8 mouse cellular contexts compared by ENCODE assay signal in the genomic region with DNA sequence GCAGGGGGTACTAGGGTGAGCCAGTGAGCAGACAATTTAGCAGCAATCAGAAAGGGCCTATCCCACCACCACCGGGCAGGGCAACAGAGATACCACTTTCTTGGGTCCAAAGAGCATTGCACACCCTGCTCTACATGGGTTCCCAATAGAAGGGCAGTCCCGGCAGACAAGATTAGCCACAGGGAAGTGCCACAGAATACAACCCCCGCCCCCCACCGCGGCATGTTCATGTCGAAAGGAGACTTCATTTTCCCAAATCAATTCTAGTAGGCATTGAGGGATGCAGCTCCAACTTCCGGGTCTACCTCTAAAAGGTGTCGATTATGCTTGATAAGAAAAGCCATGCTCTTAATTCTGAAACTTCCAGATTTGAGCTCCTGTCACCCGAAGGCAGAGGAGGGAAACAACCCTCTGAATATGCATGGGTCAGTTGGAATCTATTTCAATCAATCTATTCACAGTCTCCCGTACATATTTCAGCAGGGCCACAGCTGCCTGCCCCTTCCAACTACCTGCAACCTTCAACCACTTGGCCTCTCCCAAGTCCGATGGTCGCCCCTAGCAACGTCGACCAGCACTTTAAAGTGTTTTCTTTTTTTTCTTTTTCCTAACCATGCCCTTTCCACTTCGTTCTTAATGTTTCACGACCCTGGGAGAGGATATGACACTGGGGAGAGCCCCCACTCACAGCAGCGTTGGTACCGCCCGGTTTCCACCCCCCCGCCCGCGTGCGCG. TPM values are rescaled to one million over a fixed set of nuclear protein-coding genes. Genes with fewer than 3 reads are reported as not detected.
A peak's percentile ranks its signal among the peaks of the same experiment; 100 is the strongest.
DNase-seq lines count a peak whose midpoint lies in the region; ATAC-seq and TF ChIP-seq lines count a peak whose summit lies in the region.

No protein-coding gene starts in this region.

- peaks cover 31% of the 10 kb centered on the region for H3K36me3 ChIP-seq in thymus, adult 2 months (ENCODE audit: control insufficient read depth, insufficient read depth, low read length)
- peaks cover 45% of the 10 kb centered on the region for H3K36me3 ChIP-seq in limb, embryonic 12.5 days

- H3K27ac ChIP-seq in thymus, adult 2 months (ENCODE audit: control insufficient read depth, insufficient read depth, low read length), result no peak overlapping the region
- peak overlapping the region; percentile 93 for H3K27ac ChIP-seq in limb, embryonic 12.5 days
- peak overlapping the region; percentile 26; the same call in 1 of the 2 replicates for H3K27ac ChIP-seq in olfactory bulb, adult 2 months (ENCODE audit: insufficient read depth, low read depth, low read length)

- 2% methylated on average over 24 of the region's 24 CpGs for WGBS in thymus, adult 2 months
- WGBS in limb, embryonic 12.5 days, result 4% methylated on average over 24 of the region's 24 CpGs
- 1% methylated on average over 24 of the region's 24 CpGs for WGBS in olfactory bulb, adult 2 months

- ATAC-seq in limb, embryonic 12.5 days (ENCODE audit: insufficient number of reproducible peaks, insufficient read depth, low FRiP score, low TSS enrichment, low read depth), result peak; percentile 13
- ATAC-seq in CD4-positive, CD25-positive, alpha-beta regulatory T cell, adult 4 months, result no peak

- H3K4me2 ChIP-seq in limb, embryonic 12.5 days, result peak overlapping the region; percentile 94

- peak; percentile 52 for DNase-seq in embryo, embryonic 10 days (ENCODE audit: low spot score)
- no peak for DNase-seq in embryo, embryonic 11 days
- peak; percentile 13 for DNase-seq in thymus, adult 2 months
- DNase-seq in thymus, postnatal 14 days, result no peak
- DNase-seq in right cerebral cortex, postnatal 4 days, result no peak

- TF ChIP-seq POLR2A in thymus, adult 2 months (IDR thresholded peaks at IDR 0.05; ENCODE audit: control insufficient read depth, extremely low read depth, insufficient read depth, low read length, poor library complexity), result no peak
- no peak for TF ChIP-seq POLR2A in olfactory bulb, adult 2 months (IDR thresholded peaks at IDR 0.05; ENCODE audit: insufficient read depth, low read depth, low read length)

- no peaks in the 10 kb centered on the region for H3K9me3 ChIP-seq in limb, embryonic 12.5 days

- no peak for TF ChIP-seq CTCF in thymus, adult 2 months (IDR thresholded peaks at IDR 0.05; ENCODE audit: borderline replicate concordance, control insufficient read depth, extremely low read depth, insufficient read depth, low read length, poor library complexity)
- TF ChIP-seq CTCF in olfactory bulb, adult 2 months (IDR thresholded peaks at IDR 0.05; ENCODE audit: insufficient read depth, low read depth, low read length), result no peak

- H3K4me3 ChIP-seq in thymus, adult 2 months (ENCODE audit: control insufficient read depth, insufficient read depth, low read length), result peak overlapping the region; percentile 77
- peak overlapping the region; percentile 60 for H3K4me3 ChIP-seq in limb, embryonic 12.5 days (replicated peaks)
- peak overlapping the region; percentile 86 for H3K4me3 ChIP-seq in olfactory bulb, adult 2 months (ENCODE audit: insufficient read depth, low read depth, low read length)

- peak overlapping the region; percentile 83 for H3K9ac ChIP-seq in limb, embryonic 12.5 days (replicated peaks)

- H3K4me1 ChIP-seq in thymus, adult 2 months (replicated peaks; ENCODE audit: control insufficient read depth, insufficient read depth, low read length), result peaks cover 13% of the 10 kb centered on the region
- peaks cover 19% of the 10 kb centered on the region for H3K4me1 ChIP-seq in limb, embryonic 12.5 days (replicated peaks)
- peaks cover 20% of the 10 kb centered on the region for H3K4me1 ChIP-seq in olfactory bulb, adult 2 months (ENCODE audit: control insufficient read depth, insufficient read depth, low read length)

- H3K27me3 ChIP-seq in thymus, adult 2 months (ENCODE audit: control insufficient read depth, insufficient read depth, low read length), result no peaks in the 10 kb centered on the region
- no peaks in the 10 kb centered on the region for H3K27me3 ChIP-seq in limb, embryonic 12.5 days

RNA-seq across cellular contexts. Expression of a gene that starts 0.7 kb away (rescaled TPM):
- polyA plus RNA-seq in thymus, adult 2 months (2012; rRNA removed), result 13.5 and 18.0 TPM in 2 replicates
- 2.8 and 4.2 TPM in 2 replicates for polyA plus RNA-seq in limb, embryonic 12.5 days (2016; fragmentation: Nextera tagmentation; extraction: Ambion mirVana)
- not detected in 2 replicates for polyA plus RNA-seq in olfactory bulb, adult 2 months (2012; ENCODE audit: insufficient read depth, insufficient read length, low replicate concordance, missing spikeins)
- polyA plus RNA-seq in CD4-positive, CD25-positive, alpha-beta regulatory T cell, adult 4 months (2017; shearing (Covaris generic)), result 1 to 10 TPM in 1 of 2 experiments, under 1 TPM in 1; 0.20 to 2.9 TPM

RNA-seq across cellular contexts. Expression of a gene that starts 0.7 kb away (rescaled TPM):
- polyA plus RNA-seq in thymus, adult 2 months (2012; rRNA removed), result 229 and 270 TPM in 2 replicates
- 60.8 and 77.0 TPM in 2 replicates for polyA plus RNA-seq in limb, embryonic 12.5 days (2016; fragmentation: Nextera tagmentation; extraction: Ambion mirVana)
- polyA plus RNA-seq in olfactory bulb, adult 2 months (2012; ENCODE audit: insufficient read depth, insufficient read length, low replicate concordance, missing spikeins), result not detected in 2 replicates
- 10 to 100 TPM; 18.5 to 21.1 TPM for polyA plus RNA-seq in CD4-positive, CD25-positive, alpha-beta regulatory T cell, adult 4 months (2017; shearing (Covaris generic))

RNA-seq across cellular contexts. Expression of a gene that starts 17.7 kb away (rescaled TPM):
- polyA plus RNA-seq in thymus, adult 2 months (2012; rRNA removed), result 52.0 and 67.8 TPM in 2 replicates
- 52.4 and 56.7 TPM in 2 replicates for polyA plus RNA-seq in limb, embryonic 12.5 days (2016; fragmentation: Nextera tagmentation; extraction: Ambion mirVana)
- polyA plus RNA-seq in olfactory bulb, adult 2 months (2012; ENCODE audit: insufficient read depth, insufficient read length, low replicate concordance, missing spikeins), result not detected in 2 replicates
- polyA plus RNA-seq in CD4-positive, CD25-positive, alpha-beta regulatory T cell, adult 4 months (2017; shearing (Covaris generic)), result 10 to 100 TPM; 13.9 to 16.5 TPM

RNA-seq across cellular contexts. Expression of a gene that starts 18.2 kb away (rescaled TPM):
- polyA plus RNA-seq in thymus, adult 2 months (2012; rRNA removed), result 0.47 and 0.48 TPM in 2 replicates
- 1.2 and 1.3 TPM in 2 replicates for polyA plus RNA-seq in limb, embryonic 12.5 days (2016; fragmentation: Nextera tagmentation; extraction: Ambion mirVana)
- polyA plus RNA-seq in olfactory bulb, adult 2 months (2012; ENCODE audit: insufficient read depth, insufficient read length, low replicate concordance, missing spikeins), result not detected in 2 replicates
- under 1 TPM in 1 of 2 experiments, not detected in 1; 0.75 TPM for polyA plus RNA-seq in CD4-positive, CD25-positive, alpha-beta regulatory T cell, adult 4 months (2017; shearing (Covaris generic))

RNA-seq across cellular contexts. Expression of a gene that starts 24.2 kb away (rescaled TPM):
- 0.79 and 1.1 TPM in 2 replicates for polyA plus RNA-seq in thymus, adult 2 months (2012; rRNA removed)
- polyA plus RNA-seq in limb, embryonic 12.5 days (2016; fragmentation: Nextera tagmentation; extraction: Ambion mirVana), result 0.68 and 1.5 TPM in 2 replicates
- polyA plus RNA-seq in olfactory bulb, adult 2 months (2012; ENCODE audit: insufficient read depth, insufficient read length, low replicate concordance, missing spikeins), result not detected in 2 replicates
- 1 to 10 TPM in 1 of 2 experiments, not detected in 1; 1.4 TPM for polyA plus RNA-seq in CD4-positive, CD25-positive, alpha-beta regulatory T cell, adult 4 months (2017; shearing (Covaris generic))

Comparison
In these comparisons a context has a peak if more than half of its experiments do, and no peak if none do; other contexts are left out.
1. DNase-seq: peak in embryo, embryonic 10 days (single experiment) and thymus, adult 2 months (single experiment); none in embryo, embryonic 11 days (single experiment), thymus, postnatal 14 days (single experiment) and right cerebral cortex, postnatal 4 days (single experiment).
2. RNA of a gene that starts 17.7 kb away (polyA plus RNA-seq): 52.0 to 67.8 TPM in thymus, adult 2 months, 52.4 to 56.7 TPM in limb, embryonic 12.5 days and 13.9 to 16.5 TPM in CD4-positive, CD25-positive, alpha-beta regulatory T cell, adult 4 months; not detected in olfactory bulb, adult 2 months; every median in the first group is over 10 times any median in the second.
3. Peak in every context shown above with its lines, with median percentiles within 50 percentile points of each other: H3K4me3 ChIP-seq.